Mouse (Mus musculus) lung, adult 10 weeks (tissue): ENCODE results near the gene Olfr1168. TPM values are rescaled to one million over a fixed set of nuclear protein-coding genes. Genes with fewer than 3 reads are reported as not detected.

ENCODE experiments used
- polyA plus RNA-seq: library from polyadenylated mRNA; stranded (reverse); fragments of 350-450 nt; fragmentation: Illumina TruSeq; extraction: RNeasy Lipid Tissue Mini Kit (QIAGEN cat#74804); gene quantifications from one replicate; pipeline ENCODE4 v1.2.3, GENCODE M21; 2014; ENCODE audit warnings: low read depth, low replicate concordance; ENCODE audit not compliant: insufficient read depth

Olfr1168 gene
- not detected for polyA plus RNA-seq

GRCm38 (mm10) chr2:88181580-88181979, at the start of gene Olfr1168:
Gene Olfr1168, plus strand, starts transcription at chr2:88181880.

GRCm38 (mm10) chr2:88155093-88155492, 26.6 kb upstream of the Olfr1168 start, which contains the start of gene Olfr1167:
Gene Olfr1167, minus strand, starts transcription at chr2:88155193.

DNA sequence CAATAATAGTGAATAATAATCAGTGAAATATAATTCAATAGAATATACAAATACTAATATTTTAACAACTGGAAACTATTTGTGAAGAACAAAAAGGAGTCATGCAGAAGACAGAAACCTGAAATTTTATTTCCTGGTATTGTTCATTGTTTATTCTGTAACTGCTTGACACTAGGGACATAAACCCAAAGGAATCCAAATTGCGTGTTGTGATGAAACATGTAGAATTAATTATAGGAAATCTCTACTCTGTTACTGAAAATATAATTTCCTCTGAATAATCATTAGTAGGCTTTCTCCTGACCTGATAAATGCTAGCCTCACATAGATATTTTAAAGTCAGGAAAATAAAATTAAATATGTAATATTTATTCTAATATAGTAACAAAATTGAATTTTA, 46.6 kb downstream of the Olfr1168 start, which contains the start of gene Olfr1170:
Gene Olfr1170, minus strand, starts transcription at position 101 of the 400 bp plus-strand sequence.

Other genes with a start within 250 kb of the Olfr1168 start
- gene Olfr1155, start 236.7 kb upstream of the Olfr1168 start, polyA plus RNA-seq = not detected
- not detected for gene Olfr1156, start 228.8 kb upstream of the Olfr1168 start, polyA plus RNA-seq
- gene Olfr1157, start 213.6 kb upstream of the Olfr1168 start, polyA plus RNA-seq = not detected
- gene Olfr74, start 207.2 kb upstream of the Olfr1168 start, polyA plus RNA-seq = not detected
- gene Olfr1158, start 191.8 kb upstream of the Olfr1168 start, polyA plus RNA-seq = not detected
- gene Olfr1160, start 173.6 kb upstream of the Olfr1168 start, polyA plus RNA-seq = not detected
- gene Olfr1161, start 159.1 kb upstream of the Olfr1168 start, polyA plus RNA-seq = not detected
- not detected for gene Olfr73, start 144.2 kb upstream of the Olfr1168 start, polyA plus RNA-seq
- gene Olfr1162, start 130.8 kb upstream of the Olfr1168 start, polyA plus RNA-seq = not detected
- not detected for gene Olfr1163, start 110.0 kb upstream of the Olfr1168 start, polyA plus RNA-seq
- gene Olfr1164, start 87.9 kb upstream of the Olfr1168 start, polyA plus RNA-seq = not detected
- gene Olfr1166, start 53.6 kb upstream of the Olfr1168 start, polyA plus RNA-seq = not detected
- gene Olfr1167, start 26.7 kb upstream of the Olfr1168 start, polyA plus RNA-seq = not detected
- gene Olfr1170, start 46.5 kb downstream of the Olfr1168 start, polyA plus RNA-seq = not detected
- gene Olfr1173, start 98.0 kb downstream of the Olfr1168 start, polyA plus RNA-seq = not detected
- not detected for gene Olfr1174-ps, start 133.3 kb downstream of the Olfr1168 start, polyA plus RNA-seq
- not detected for gene Olfr1175-ps, start 145.3 kb downstream of the Olfr1168 start, polyA plus RNA-seq
- not detected for gene Olfr1176, start 154.8 kb downstream of the Olfr1168 start, polyA plus RNA-seq
- gene Olfr1177-ps, start 164.6 kb downstream of the Olfr1168 start, polyA plus RNA-seq = not detected
- not detected for gene Olfr1178, start 205.2 kb downstream of the Olfr1168 start, polyA plus RNA-seq
- gene Olfr1179, start 224.6 kb downstream of the Olfr1168 start, polyA plus RNA-seq = not detected
- not detected for gene Olfr1180, start 237.3 kb downstream of the Olfr1168 start, polyA plus RNA-seq
- gene Olfr1181, start 244.3 kb downstream of the Olfr1168 start, polyA plus RNA-seq = not detected